Mouse (Mus musculus): Measurements from ENCODE around the gene Mapk7. TPM values are rescaled to one million over a fixed set of nuclear protein-coding genes. Genes with fewer than 3 reads are reported as not detected.
A peak's percentile ranks its signal among the peaks of the same experiment; 100 is the strongest.

Mapk7 gene
- polyA plus RNA-seq, 1 experiment, result 10.6 TPM

GRCm38 (mm10) chr11:61484613-61485540 is 9.3 kb downstream of the Mapk7 start, which contains the start of gene Mfap4:
TSS of gene Mfap4 (plus strand) at chr11:61485431.
- H3K27ac ChIP-seq (ENCODE audit: control insufficient read depth, insufficient read depth, low read depth, low read length), result peak within 1 kb of the TSS; percentile 68

GRCm38 (mm10) chr11:61484256-61484612 is 10.0 kb downstream of the Mapk7 start:
- peaks cover 12% of the 10 kb centered on the region for H3K4me1 ChIP-seq (ENCODE audit: control insufficient read depth, insufficient read depth, low read length)
- TF ChIP-seq CTCF (IDR thresholded peaks at IDR 0.05; ENCODE audit: control insufficient read depth, insufficient read depth, insufficient replicate concordance, low read depth, low read length) (no peak), POLR2A (IDR thresholded peaks at IDR 0.05; ENCODE audit: control insufficient read depth, low read depth, low read length) (no peak)
- no peak overlapping the region for H3K27ac ChIP-seq (ENCODE audit: control insufficient read depth, insufficient read depth, low read depth, low read length)

More at GRCm38 (mm10) chr11:61484613-61485540, 9.3 kb downstream of the Mapk7 start, which contains the start of gene Mfap4:
- H3K36me3 ChIP-seq (ENCODE audit: control insufficient read depth, insufficient read depth, low read length), result no peaks in the 10 kb centered on the region
- H3K27me3 ChIP-seq (ENCODE audit: control insufficient read depth, insufficient read depth, low read length), result no peaks in the 10 kb centered on the region
- H3K4me1 ChIP-seq (ENCODE audit: control insufficient read depth, insufficient read depth, low read length), result peaks cover 12% of the 10 kb centered on the region
- H3K4me3 ChIP-seq (ENCODE audit: control insufficient read depth, low read depth, low read length), result peak within 1 kb of the TSS; percentile 8
- TF ChIP-seq POLR2A (IDR thresholded peaks at IDR 0.05; ENCODE audit: control insufficient read depth, low read depth, low read length) (no peak), CTCF (IDR thresholded peaks at IDR 0.05; ENCODE audit: control insufficient read depth, insufficient read depth, insufficient replicate concordance, low read depth, low read length) (no peak)

GRCm38 (mm10) chr11:61483226-61483845 is 10.9 kb downstream of the Mapk7 start:
- H3K4me3 ChIP-seq (ENCODE audit: control insufficient read depth, low read depth, low read length), result no peak overlapping the region
- H3K36me3 ChIP-seq (ENCODE audit: control insufficient read depth, insufficient read depth, low read length), result no peaks in the 10 kb centered on the region
- TF ChIP-seq POLR2A (IDR thresholded peaks at IDR 0.05; ENCODE audit: control insufficient read depth, low read depth, low read length) (no peak), CTCF (IDR thresholded peaks at IDR 0.05; ENCODE audit: control insufficient read depth, insufficient read depth, insufficient replicate concordance, low read depth, low read length) (no peak)
- no peaks in the 10 kb centered on the region for H3K27me3 ChIP-seq (ENCODE audit: control insufficient read depth, insufficient read depth, low read length)
- peaks cover 12% of the 10 kb centered on the region for H3K4me1 ChIP-seq (ENCODE audit: control insufficient read depth, insufficient read depth, low read length)
- no peak overlapping the region for H3K27ac ChIP-seq (ENCODE audit: control insufficient read depth, insufficient read depth, low read depth, low read length)

More at GRCm38 (mm10) chr11:61484256-61484612, 10.0 kb downstream of the Mapk7 start:
- Histone ChIP-seq H3K4me3 (ENCODE audit: control insufficient read depth, low read depth, low read length) (no peak overlapping the region), H3K36me3 (ENCODE audit: control insufficient read depth, insufficient read depth, low read length) (no peaks in the 10 kb centered on the region), H3K27me3 (ENCODE audit: control insufficient read depth, insufficient read depth, low read length) (no peaks in the 10 kb centered on the region)

GRCm38 (mm10) chr11:61481239-61482090 is 12.7 kb downstream of the Mapk7 start:
- no peak overlapping the region for H3K27ac ChIP-seq (ENCODE audit: control insufficient read depth, insufficient read depth, low read depth, low read length)
- TF ChIP-seq POLR2A (IDR thresholded peaks at IDR 0.05; ENCODE audit: control insufficient read depth, low read depth, low read length) (no peak), CTCF (IDR thresholded peaks at IDR 0.05; ENCODE audit: control insufficient read depth, insufficient read depth, insufficient replicate concordance, low read depth, low read length) (no peak)
- H3K27me3 ChIP-seq (ENCODE audit: control insufficient read depth, insufficient read depth, low read length), result no peaks in the 10 kb centered on the region
- H3K36me3 ChIP-seq (ENCODE audit: control insufficient read depth, insufficient read depth, low read length), result no peaks in the 10 kb centered on the region
- H3K4me1 ChIP-seq (ENCODE audit: control insufficient read depth, insufficient read depth, low read length), result peaks cover 17% of the 10 kb centered on the region
- no peak overlapping the region for H3K4me3 ChIP-seq (ENCODE audit: control insufficient read depth, low read depth, low read length)

- no peak overlapping the region for H3K27ac ChIP-seq (ENCODE audit: control insufficient read depth, insufficient read depth, low read depth, low read length)
- TF ChIP-seq CTCF (IDR thresholded peaks at IDR 0.05; ENCODE audit: control insufficient read depth, insufficient read depth, insufficient replicate concordance, low read depth, low read length) (no peak), POLR2A (IDR thresholded peaks at IDR 0.05; ENCODE audit: control insufficient read depth, low read depth, low read length) (no peak)
- no peaks in the 10 kb centered on the region for H3K27me3 ChIP-seq (ENCODE audit: control insufficient read depth, insufficient read depth, low read length)
- H3K4me3 ChIP-seq (ENCODE audit: control insufficient read depth, low read depth, low read length), result no peak overlapping the region
- peaks cover 6% of the 10 kb centered on the region for H3K4me1 ChIP-seq (ENCODE audit: control insufficient read depth, insufficient read depth, low read length)
- no peaks in the 10 kb centered on the region for H3K36me3 ChIP-seq (ENCODE audit: control insufficient read depth, insufficient read depth, low read length)
These were observed 15.4 kb downstream of the Mapk7 start for GRCm38 (mm10) chr11:61478788-61479187.

GRCm38 (mm10) chr11:61477566-61478508 is 16.4 kb downstream of the Mapk7 start:
- H3K27ac ChIP-seq (ENCODE audit: control insufficient read depth, insufficient read depth, low read depth, low read length), result no peak overlapping the region
- H3K27me3 ChIP-seq (ENCODE audit: control insufficient read depth, insufficient read depth, low read length), result no peaks in the 10 kb centered on the region
- TF ChIP-seq POLR2A (IDR thresholded peaks at IDR 0.05; ENCODE audit: control insufficient read depth, low read depth, low read length), result no peak
- no peak for TF ChIP-seq CTCF (IDR thresholded peaks at IDR 0.05; ENCODE audit: control insufficient read depth, insufficient read depth, insufficient replicate concordance, low read depth, low read length)
- H3K4me1 ChIP-seq (ENCODE audit: control insufficient read depth, insufficient read depth, low read length), result peaks cover 6% of the 10 kb centered on the region
- H3K36me3 ChIP-seq (ENCODE audit: control insufficient read depth, insufficient read depth, low read length), result no peaks in the 10 kb centered on the region
- no peak overlapping the region for H3K4me3 ChIP-seq (ENCODE audit: control insufficient read depth, low read depth, low read length)
